Mouse (Mus musculus) intestine, embryonic 15.5 days (tissue): ENCODE results near the gene Stard13. TPM values are rescaled to one million over a fixed set of nuclear protein-coding genes. Genes with fewer than 3 reads are reported as not detected.

Experiments used
- ATAC-seq: fragments of 200-750 bp; cut with Nextera tagmentation; 2 replicates; pipeline ENCODE4 v1.8.0; 2017; ENCODE audit warnings: moderate TSS enrichment, moderate library complexity
- H3K27ac ChIP-seq: fragments of 300-500 bp; sonication (generic); 2 replicates; pipeline ENCODE4 v1.5.1; 2015; ENCODE audit warnings: mild to moderate bottlenecking, inconsistent platforms
- H3K27me3 ChIP-seq: fragments of 300-500 bp; sonication (generic); replicated peaks from 2 replicates; pipeline ENCODE4 v1.6.1; 2015; ENCODE audit warnings: inconsistent platforms
- H3K36me3 ChIP-seq: fragments of 300-500 bp; sonication (generic); 2 replicates; pipeline ENCODE4 v1.6.1; 2015; ENCODE audit warnings: inconsistent platforms
- H3K4me1 ChIP-seq: fragments of 300-500 bp; sonication (generic); replicated peaks from 2 replicates; pipeline ENCODE4 v1.6.1; 2015; ENCODE audit warnings: inconsistent platforms
- H3K4me2 ChIP-seq: fragments of 300-500 bp; sonication (generic); replicated peaks from 2 replicates; pipeline ENCODE4 v1.6.1; 2015; ENCODE audit warnings: mild to moderate bottlenecking, inconsistent platforms
- H3K4me3 ChIP-seq: fragments of 300-500 bp; sonication (generic); replicated peaks from 2 replicates; pipeline ENCODE4 v1.5.1; 2015; ENCODE audit warnings: inconsistent platforms
- H3K9ac ChIP-seq: fragments of 300-500 bp; sonication (generic); 2 replicates; pipeline ENCODE4 v1.6.1; 2015; ENCODE audit warnings: inconsistent platforms
- H3K9me3 ChIP-seq: fragments of 300-500 bp; sonication (generic); 2 replicates; pipeline ENCODE4 v1.6.1; 2016; ENCODE audit warnings: inconsistent platforms
- WGBS: fragments of 180-500 bp; shearing (Covaris S2); methylation state at CpG from one replicate; pipeline ENCODE4 v1.1.7; 2015; 5-methylcytosine and 5-hydroxymethylcytosine counted together
- polyA plus RNA-seq: library from polyadenylated mRNA; unstranded; fragments of >200 nt; fragmentation: Nextera tagmentation; extraction: Ambion mirVana; gene quantifications from 2 replicates; pipeline ENCODE4 v1.2.1, GENCODE M21; 2015

Stard13 gene
- polyA plus RNA-seq, 1 experiment from 2014 or later = 12.6 TPM

- Histone ChIP-seq H3K36me3 (no peaks in the 10 kb centered on the region), H3K4me1 (peaks cover 19% of the 10 kb centered on the region), H3K27me3 (no peaks in the 10 kb centered on the region), H3K4me2 (no peak overlapping the region), H3K9me3 (no peaks in the 10 kb centered on the region), H3K27ac (no peak overlapping the region), H3K9ac (no peak overlapping the region), H3K4me3 (no peak overlapping the region)
- 84% methylated on average over 4 of the region's 4 CpGs for WGBS
- ATAC-seq = no peak
Measured at GRCm38 (mm10) chr5:151148079-151148478, 85.6 kb downstream of the Stard13 start.

- ATAC-seq = no peak
- Histone ChIP-seq H3K4me2 (no peak overlapping the region), H3K27ac (no peak overlapping the region), H3K36me3 (no peaks in the 10 kb centered on the region), H3K27me3 (no peaks in the 10 kb centered on the region), H3K4me1 (peaks cover 29% of the 10 kb centered on the region), H3K9me3 (no peaks in the 10 kb centered on the region), H3K9ac (no peak overlapping the region), H3K4me3 (no peak overlapping the region)
- WGBS = 69% methylated on average over 5 of the region's 5 CpGs
Measured at GRCm38 (mm10) chr5:151145807-151146206, 87.8 kb downstream of the Stard13 start.

- H3K27ac ChIP-seq = peak overlapping the region; percentile 57; the same call in 1 of the 2 replicates
- 0 out of 2 replicates have a peak overlapping the region, but pooled peaks have one; percentile 9 for H3K4me2 ChIP-seq
- H3K4me1 ChIP-seq = peaks cover 29% of the 10 kb centered on the region
- H3K27me3 ChIP-seq = no peaks in the 10 kb centered on the region
- H3K9me3 ChIP-seq = no peaks in the 10 kb centered on the region
- no peak overlapping the region for H3K9ac ChIP-seq
- no peak overlapping the region for H3K4me3 ChIP-seq
- 39% methylated on average over 5 of the region's 5 CpGs for WGBS
- no peaks in the 10 kb centered on the region for H3K36me3 ChIP-seq
- peak; percentile 63 for ATAC-seq
Measured at GRCm38 (mm10) chr5:151143955-151144354, 89.7 kb downstream of the Stard13 start.

- peaks cover 29% of the 10 kb centered on the region for H3K4me1 ChIP-seq
- H3K27ac ChIP-seq = peak overlapping the region; percentile 57
- no peak overlapping the region for H3K9ac ChIP-seq
- peak; percentile 40 for ATAC-seq
- peak overlapping the region; percentile 9; the same call in 1 of the 2 replicates for H3K4me2 ChIP-seq
- no peaks in the 10 kb centered on the region for H3K27me3 ChIP-seq
- H3K36me3 ChIP-seq = no peaks in the 10 kb centered on the region
- no peaks in the 10 kb centered on the region for H3K9me3 ChIP-seq
- 26% methylated on average over 11 of the region's 11 CpGs for WGBS
- no peak overlapping the region for H3K4me3 ChIP-seq
Measured at GRCm38 (mm10) chr5:151142671-151143601, 90.7 kb downstream of the Stard13 start.

- Histone ChIP-seq H3K27me3 (no peaks in the 10 kb centered on the region), H3K9ac (no peak overlapping the region), H3K4me2 (no peak overlapping the region), H3K4me3 (no peak overlapping the region), H3K9me3 (no peaks in the 10 kb centered on the region), H3K36me3 (no peaks in the 10 kb centered on the region), H3K27ac (no peak overlapping the region), H3K4me1 (peaks cover 29% of the 10 kb centered on the region)
- peak; percentile 72 for ATAC-seq
- 30% methylated on average over 5 of the region's 5 CpGs for WGBS
Measured at GRCm38 (mm10) chr5:151142241-151142640, 91.4 kb downstream of the Stard13 start.

GRCm38 (mm10) chr5:151137901-151138300, 95.7 kb downstream of the Stard13 start:
- no peak overlapping the region for H3K27ac ChIP-seq

GRCm38 (mm10) chr5:151137311-151137710, 96.3 kb downstream of the Stard13 start:
- WGBS = 65% methylated on average over 4 of the region's 4 CpGs
- no peaks in the 10 kb centered on the region for H3K9me3 ChIP-seq
- no peak overlapping the region for H3K27ac ChIP-seq
- no peak overlapping the region for H3K4me2 ChIP-seq
- H3K36me3 ChIP-seq = no peaks in the 10 kb centered on the region
- no peaks in the 10 kb centered on the region for H3K27me3 ChIP-seq
- H3K4me1 ChIP-seq = peaks cover 13% of the 10 kb centered on the region
- ATAC-seq = no peak
- H3K4me3 ChIP-seq = no peak overlapping the region
- no peak overlapping the region for H3K9ac ChIP-seq

More at GRCm38 (mm10) chr5:151137901-151138300, 95.7 kb downstream of the Stard13 start:
- Histone ChIP-seq H3K4me1 (peaks cover 17% of the 10 kb centered on the region), H3K4me2 (no peak overlapping the region), H3K27me3 (no peaks in the 10 kb centered on the region), H3K9ac (no peak overlapping the region), H3K4me3 (no peak overlapping the region), H3K36me3 (no peaks in the 10 kb centered on the region), H3K9me3 (no peaks in the 10 kb centered on the region)
- no peak for ATAC-seq
- WGBS = 72% methylated on average over 5 of the region's 5 CpGs

GRCm38 (mm10) chr5:151135965-151136364, 97.7 kb downstream of the Stard13 start:
- Histone ChIP-seq H3K9me3 (no peaks in the 10 kb centered on the region), H3K4me3 (no peak overlapping the region), H3K9ac (no peak overlapping the region), H3K36me3 (no peaks in the 10 kb centered on the region), H3K4me1 (peaks cover 6% of the 10 kb centered on the region), H3K27ac (peak overlapping the region; percentile 25), H3K27me3 (no peaks in the 10 kb centered on the region), H3K4me2 (no peak overlapping the region)
- WGBS = 42% methylated on average over 6 of the region's 6 CpGs
- peak; percentile 56 for ATAC-seq

GRCm38 (mm10) chr5:151135078-151135826, 98.4 kb downstream of the Stard13 start:
- 58% methylated on average over 8 of the region's 8 CpGs for WGBS
- ATAC-seq = peak; percentile 45

GRCm38 (mm10) chr5:151134202-151134601, 99.4 kb downstream of the Stard13 start:
- Histone ChIP-seq H3K4me2 (no peak overlapping the region), H3K27me3 (no peaks in the 10 kb centered on the region)
- WGBS = 94% methylated on average over 4 of the region's 4 CpGs

More at GRCm38 (mm10) chr5:151135078-151135826, 98.4 kb downstream of the Stard13 start:
- no peaks in the 10 kb centered on the region for H3K27me3 ChIP-seq
- H3K27ac ChIP-seq = peak overlapping the region; percentile 25; the same call in 1 of the 2 replicates
- H3K4me2 ChIP-seq = no peak overlapping the region
- H3K4me1 ChIP-seq = peaks cover 6% of the 10 kb centered on the region
- no peaks in the 10 kb centered on the region for H3K36me3 ChIP-seq
- H3K4me3 ChIP-seq = no peak overlapping the region
- H3K9me3 ChIP-seq = no peaks in the 10 kb centered on the region
- no peak overlapping the region for H3K9ac ChIP-seq

GRCm38 (mm10) chr5:151133744-151134143, 99.9 kb downstream of the Stard13 start:
- Histone ChIP-seq H3K4me3 (no peak overlapping the region), H3K4me2 (no peak overlapping the region), H3K9ac (no peak overlapping the region), H3K9me3 (no peaks in the 10 kb centered on the region), H3K36me3 (no peaks in the 10 kb centered on the region), H3K27ac (no peak overlapping the region), H3K4me1 (peaks cover 11% of the 10 kb centered on the region), H3K27me3 (no peaks in the 10 kb centered on the region)
- peak; percentile 55; the same call in 1 of the 2 replicates for ATAC-seq
- 86% methylated on average over 14 of the region's 14 CpGs for WGBS

More at GRCm38 (mm10) chr5:151134202-151134601, 99.4 kb downstream of the Stard13 start:
- Histone ChIP-seq H3K36me3 (no peaks in the 10 kb centered on the region), H3K4me3 (no peak overlapping the region), H3K9ac (no peak overlapping the region), H3K4me1 (peaks cover 11% of the 10 kb centered on the region), H3K9me3 (no peaks in the 10 kb centered on the region), H3K27ac (no peak overlapping the region)
- ATAC-seq = no peak

- Histone ChIP-seq H3K27me3 (no peaks in the 10 kb centered on the region), H3K36me3 (no peaks in the 10 kb centered on the region), H3K27ac (no peak overlapping the region), H3K4me1 (0 out of 2 replicates have a peak, but pooled peaks cover 12% of the 10 kb centered on the region), H3K4me2 (no peak overlapping the region), H3K4me3 (no peak overlapping the region), H3K9me3 (no peaks in the 10 kb centered on the region), H3K9ac (no peak overlapping the region)
- 55% methylated on average over 2 of the region's 2 CpGs for WGBS
- ATAC-seq = peak; percentile 19; the same call in 1 of the 2 replicates
Measured at GRCm38 (mm10) chr5:151129762-151130161, 103.9 kb downstream of the Stard13 start.
